8 mouse cellular contexts compared by ENCODE assay signal in genomic region chr6:31660778-31661177, GRCm38 (mm10).
DNase-seq lines count a peak whose midpoint lies in the region; ATAC-seq and TF ChIP-seq lines count a peak whose summit lies in the region.

No protein-coding gene starts in this region.

- H3K9me3 ChIP-seq in forebrain, embryonic 14.5 days (replicated peaks; ENCODE audit: control insufficient read depth, low read length), result no peaks in the 10 kb centered on the region
- no peaks in the 10 kb centered on the region for H3K9me3 ChIP-seq in hindbrain, embryonic 13.5 days
- H3K9me3 ChIP-seq in lung, postnatal 0 days (ENCODE audit: low read length), result no peaks in the 10 kb centered on the region

- TF ChIP-seq EP300 in lung, postnatal 0 days (IDR thresholded peaks at IDR 0.05), result no peak

- peak; percentile 95 for TF ChIP-seq CTCF in lung, postnatal 0 days (IDR thresholded peaks at IDR 0.05)

- H3K27ac ChIP-seq in forebrain, embryonic 14.5 days (ENCODE audit: low read depth, low read length), result no peak overlapping the region
- no peak overlapping the region for H3K27ac ChIP-seq in hindbrain, embryonic 13.5 days
- H3K27ac ChIP-seq in lung, postnatal 0 days (ENCODE audit: low read length), result no peak overlapping the region

- no peaks in the 10 kb centered on the region for H3K27me3 ChIP-seq in forebrain, embryonic 14.5 days (replicated peaks; ENCODE audit: control insufficient read depth, insufficient read depth, low read length)
- H3K27me3 ChIP-seq in hindbrain, embryonic 13.5 days, result peaks cover 21% of the 10 kb centered on the region
- no peaks in the 10 kb centered on the region for H3K27me3 ChIP-seq in lung, postnatal 0 days (replicated peaks; ENCODE audit: insufficient read depth, low read length)

- DNase-seq in MEL-GATA-1-ER (ENCODE audit: extremely low read depth, low read depth), result peak; percentile 58
- peak; percentile 90 for DNase-seq in forebrain, embryonic 14.5 days (ENCODE audit: low spot score)
- DNase-seq in layer of hippocampus, adult 9-11 months, result peak; percentile 61
- DNase-seq in lung, postnatal 0 days (ENCODE audit: low spot score), result peak; percentile 70
- peak; percentile 91 for DNase-seq in retina, embryonic 14.5 days (ENCODE audit: low spot score)
- DNase-seq in yolk sac, embryonic 10.5 days (ENCODE audit: low spot score), result peak; percentile 59

- peak; percentile 65 for ATAC-seq in cerebellum, adult (ENCODE audit: insufficient number of reproducible peaks, low FRiP score, low TSS enrichment)
- ATAC-seq in forebrain, embryonic 14.5 days, result peak; percentile 63; the same call in 1 of the 2 replicates
- peak; percentile 34 for ATAC-seq in hindbrain, embryonic 13.5 days (ENCODE audit: low FRiP score)
- ATAC-seq in lung, postnatal 0 days, result peak; percentile 65; the same call in 1 of the 2 replicates

- H3K9ac ChIP-seq in forebrain, embryonic 14.5 days (ENCODE audit: low read length), result no peak overlapping the region
- H3K9ac ChIP-seq in hindbrain, embryonic 13.5 days, result no peak overlapping the region
- H3K9ac ChIP-seq in lung, postnatal 0 days (replicated peaks; ENCODE audit: low read depth), result no peak overlapping the region

- H3K4me2 ChIP-seq in forebrain, embryonic 14.5 days (ENCODE audit: low read length), result no peak overlapping the region
- no peak overlapping the region for H3K4me2 ChIP-seq in hindbrain, embryonic 13.5 days
- no peak overlapping the region for H3K4me2 ChIP-seq in lung, postnatal 0 days (replicated peaks; ENCODE audit: low read depth, low read length)

- no peaks in the 10 kb centered on the region for H3K36me3 ChIP-seq in forebrain, embryonic 14.5 days (ENCODE audit: control insufficient read depth, insufficient read depth, low read length)
- H3K36me3 ChIP-seq in hindbrain, embryonic 13.5 days, result no peaks in the 10 kb centered on the region
- H3K36me3 ChIP-seq in lung, postnatal 0 days (ENCODE audit: insufficient read depth, low read length), result no peaks in the 10 kb centered on the region

- H3K4me3 ChIP-seq in forebrain, embryonic 14.5 days (ENCODE audit: low read depth, low read length), result no peak overlapping the region
- H3K4me3 ChIP-seq in hindbrain, embryonic 13.5 days, result no peak overlapping the region
- no peak overlapping the region for H3K4me3 ChIP-seq in lung, postnatal 0 days (ENCODE audit: low read depth, low read length)

- H3K4me1 ChIP-seq in forebrain, embryonic 14.5 days (ENCODE audit: control insufficient read depth, insufficient read depth, low read length), result no peaks in the 10 kb centered on the region
- H3K4me1 ChIP-seq in hindbrain, embryonic 13.5 days (replicated peaks), result peaks cover 9% of the 10 kb centered on the region
- H3K4me1 ChIP-seq in lung, postnatal 0 days (ENCODE audit: insufficient read depth, low read depth, low read length), result no peaks in the 10 kb centered on the region

- 9% methylated on average over 8 of the region's 8 CpGs for WGBS in forebrain, embryonic 14.5 days
- 17% methylated on average over 8 of the region's 8 CpGs for WGBS in hindbrain, embryonic 13.5 days
- 9% methylated on average over 8 of the region's 8 CpGs for WGBS in lung, postnatal 0 days
